Comparison of ENCODE assay signal across 9 mouse cellular contexts in genomic region chr8:120696401-120697153, GRCm38 (mm10). TPM values are rescaled to one million over a fixed set of nuclear protein-coding genes. Genes with fewer than 3 reads are reported as not detected.
DNase-seq lines count a peak whose midpoint lies in the region; ATAC-seq and TF ChIP-seq lines count a peak whose summit lies in the region.
"Had no signal": no experiment of that assay in that cellular context is flagged by ENCODE, and none has a peak within 500 bp of the region (broad histone marks: within the 10 kb centered on the region; RNA-seq: fewer than 3 reads in every experiment).

No protein-coding gene starts in this region.

- TF ChIP-seq POLR2A in brain, embryonic 14.5 days (IDR thresholded peaks at IDR 0.05; ENCODE audit: borderline replicate concordance, extremely low read depth, insufficient read depth, insufficient read length, poor library complexity, severe bottlenecking): no peak

- H3K36me3 ChIP-seq in kidney, embryonic 14.5 days (ENCODE audit: control insufficient read depth, insufficient read depth, low read length): no peaks in the 10 kb centered on the region
- no peaks in the 10 kb centered on the region for H3K36me3 ChIP-seq in heart, embryonic 16.5 days (ENCODE audit: control insufficient read depth, insufficient read depth)
- H3K36me3 ChIP-seq in neural tube, embryonic 15.5 days: no peaks in the 10 kb centered on the region
- H3K36me3 ChIP-seq: limb, embryonic 15.5 days had no signal

- DNase-seq in kidney, postnatal 25 days: no peak
- DNase-seq in brain, embryonic 14.5 days (ENCODE audit: low read depth): peak; percentile 50
- peak; percentile 52 for DNase-seq in retina, embryonic 14.5 days (ENCODE audit: low spot score)
- no peak for DNase-seq in spleen, adult 12 weeks (ENCODE audit: low spot score)
- DNase-seq in cerebellum, adult 8-10 months: no peak

- no peak overlapping the region for H3K4me3 ChIP-seq in kidney, embryonic 14.5 days (ENCODE audit: low read length)
- H3K4me3 ChIP-seq in heart, embryonic 16.5 days (ENCODE audit: low read length): no peak overlapping the region
- H3K4me3 ChIP-seq in neural tube, embryonic 15.5 days (replicated peaks): no peak overlapping the region
- H3K4me3 ChIP-seq: limb, embryonic 15.5 days had no signal

- no peak for TF ChIP-seq CTCF in brain, embryonic 14.5 days (IDR thresholded peaks at IDR 0.05; ENCODE audit: borderline replicate concordance, extremely low read depth, insufficient read depth, insufficient read length)

- no peak overlapping the region for H3K9ac ChIP-seq in kidney, embryonic 14.5 days (ENCODE audit: low read depth, low read length)
- no peak overlapping the region for H3K9ac ChIP-seq in heart, embryonic 16.5 days (ENCODE audit: low read length)
- no peak overlapping the region for H3K9ac ChIP-seq in neural tube, embryonic 15.5 days (replicated peaks)
- H3K9ac ChIP-seq: limb, embryonic 15.5 days had no signal

- no peaks in the 10 kb centered on the region for H3K27me3 ChIP-seq in kidney, embryonic 14.5 days (ENCODE audit: control insufficient read depth, insufficient read depth, low read length)
- no peaks in the 10 kb centered on the region; the same call in none of the 2 replicates for H3K27me3 ChIP-seq in heart, embryonic 16.5 days (ENCODE audit: control insufficient read depth, insufficient read depth, low read length)
- H3K27me3 ChIP-seq in neural tube, embryonic 15.5 days (replicated peaks): no peaks in the 10 kb centered on the region
- H3K27me3 ChIP-seq: limb, embryonic 15.5 days had no signal

- H3K27ac ChIP-seq in kidney, embryonic 14.5 days (ENCODE audit: low read depth, low read length): peak overlapping the region; percentile 42; the same call in 1 of the 2 replicates
- peak overlapping the region; percentile 65 for H3K27ac ChIP-seq in heart, embryonic 16.5 days (ENCODE audit: low read length)
- no peak overlapping the region for H3K27ac ChIP-seq in neural tube, embryonic 15.5 days (replicated peaks)
- H3K27ac ChIP-seq: limb, embryonic 15.5 days had no signal

- WGBS in kidney, embryonic 14.5 days: 27% methylated on average over 13 of the region's 13 CpGs
- 26% methylated on average over 13 of the region's 13 CpGs for WGBS in heart, embryonic 16.5 days
- WGBS in neural tube, embryonic 15.5 days: 60% methylated on average over 13 of the region's 13 CpGs

- peak; percentile 25; the same call in 1 of the 2 replicates for ATAC-seq in kidney, embryonic 14.5 days (ENCODE audit: low FRiP score, low TSS enrichment)
- peak; percentile 50 for ATAC-seq in heart, embryonic 16.5 days (replicated peaks; ENCODE audit: extremely low read depth, insufficient read depth, low FRiP score)
- ATAC-seq in neural tube, embryonic 15.5 days (ENCODE audit: low FRiP score): no peak

- H3K4me1 ChIP-seq in kidney, embryonic 14.5 days (ENCODE audit: control insufficient read depth, insufficient read depth, low read length): peaks cover 24% of the 10 kb centered on the region
- peaks cover 28% of the 10 kb centered on the region for H3K4me1 ChIP-seq in heart, embryonic 16.5 days (ENCODE audit: control insufficient read depth, insufficient read depth, low read length)
- H3K4me1 ChIP-seq in neural tube, embryonic 15.5 days: peaks cover 9% of the 10 kb centered on the region; the same call in 1 of the 2 replicates

- no peaks in the 10 kb centered on the region for H3K9me3 ChIP-seq in kidney, embryonic 14.5 days (ENCODE audit: control insufficient read depth, low read length)
- no peaks in the 10 kb centered on the region for H3K9me3 ChIP-seq in heart, embryonic 16.5 days (replicated peaks; ENCODE audit: control insufficient read depth, low read length)
- no peaks in the 10 kb centered on the region for H3K9me3 ChIP-seq in neural tube, embryonic 15.5 days (replicated peaks)
- H3K9me3 ChIP-seq: limb, embryonic 15.5 days had no signal

- H3K4me2 ChIP-seq in kidney, embryonic 14.5 days (replicated peaks; ENCODE audit: low read depth, low read length): no peak overlapping the region
- H3K4me2 ChIP-seq in heart, embryonic 16.5 days (ENCODE audit: low read depth, low read length): no peak overlapping the region
- H3K4me2 ChIP-seq in neural tube, embryonic 15.5 days: no peak overlapping the region
- H3K4me2 ChIP-seq: limb, embryonic 15.5 days had no signal

RNA-seq across cellular contexts. Expression of gene Emc8, which starts 28.2 kb away (rescaled TPM):
- polyA plus RNA-seq in kidney, embryonic 14.5 days (2014; fragmentation: Nextera tagmentation; extraction: Ambion mirVana): 297 and 328 TPM in 2 replicates
- polyA plus RNA-seq in brain, embryonic 14.5 days (2012; rRNA removed): 79.7 and 127 TPM in 2 replicates
- polyA plus RNA-seq in heart, embryonic 16.5 days (2015; fragmentation: Nextera tagmentation; extraction: Ambion mirVana): 164 and 168 TPM in 2 replicates
- polyA plus RNA-seq in neural tube, embryonic 15.5 days (2015; fragmentation: Nextera tagmentation; extraction: Ambion mirVana): 108 and 143 TPM in 2 replicates

RNA-seq across cellular contexts. Expression of gene Cox4i1, which starts 28.6 kb away (rescaled TPM):
- polyA plus RNA-seq in kidney, embryonic 14.5 days (2014; fragmentation: Nextera tagmentation; extraction: Ambion mirVana): 968 and 1,059 TPM in 2 replicates
- polyA plus RNA-seq in brain, embryonic 14.5 days (2012; rRNA removed): 976 and 987 TPM in 2 replicates
- polyA plus RNA-seq in heart, embryonic 16.5 days (2015; fragmentation: Nextera tagmentation; extraction: Ambion mirVana): 2,414 and 2,430 TPM in 2 replicates
- polyA plus RNA-seq in neural tube, embryonic 15.5 days (2015; fragmentation: Nextera tagmentation; extraction: Ambion mirVana): 1,232 and 1,334 TPM in 2 replicates

RNA-seq across cellular contexts. Expression of gene Gm27021, which starts 28.7 kb away (rescaled TPM):
- polyA plus RNA-seq in kidney, embryonic 14.5 days (2014; fragmentation: Nextera tagmentation; extraction: Ambion mirVana): 3.6 and 3.7 TPM in 2 replicates
- polyA plus RNA-seq in brain, embryonic 14.5 days (2012; rRNA removed): 3.1 and 3.3 TPM in 2 replicates
- 0.55 TPM in 1 of 2 replicates, not detected in the other for polyA plus RNA-seq in heart, embryonic 16.5 days (2015; fragmentation: Nextera tagmentation; extraction: Ambion mirVana)
- polyA plus RNA-seq in neural tube, embryonic 15.5 days (2015; fragmentation: Nextera tagmentation; extraction: Ambion mirVana): 3.3 and 5.2 TPM in 2 replicates

RNA-seq across cellular contexts. Expression of gene Irf8, which starts 39.6 kb away (rescaled TPM):
- 5.6 and 5.7 TPM in 2 replicates for polyA plus RNA-seq in kidney, embryonic 14.5 days (2014; fragmentation: Nextera tagmentation; extraction: Ambion mirVana)
- 1.4 and 1.7 TPM in 2 replicates for polyA plus RNA-seq in brain, embryonic 14.5 days (2012; rRNA removed)
- 19.3 and 22.5 TPM in 2 replicates for polyA plus RNA-seq in heart, embryonic 16.5 days (2015; fragmentation: Nextera tagmentation; extraction: Ambion mirVana)
- polyA plus RNA-seq in neural tube, embryonic 15.5 days (2015; fragmentation: Nextera tagmentation; extraction: Ambion mirVana): 4.9 and 18.4 TPM in 2 replicates

RNA-seq across cellular contexts. Expression of gene 1190005I06Rik, which starts 49.1 kb away (rescaled TPM):
- 2.0 and 2.6 TPM in 2 replicates for polyA plus RNA-seq in kidney, embryonic 14.5 days (2014; fragmentation: Nextera tagmentation; extraction: Ambion mirVana)
- polyA plus RNA-seq in brain, embryonic 14.5 days (2012; rRNA removed): 6.0 and 7.4 TPM in 2 replicates
- 4.7 and 5.6 TPM in 2 replicates for polyA plus RNA-seq in heart, embryonic 16.5 days (2015; fragmentation: Nextera tagmentation; extraction: Ambion mirVana)
- 12.8 and 13.5 TPM in 2 replicates for polyA plus RNA-seq in neural tube, embryonic 15.5 days (2015; fragmentation: Nextera tagmentation; extraction: Ambion mirVana)

Comparison
In these comparisons a context has a peak if more than half of its experiments do, and no peak if none do; other contexts are left out.
1. DNase-seq: peak in brain, embryonic 14.5 days (single experiment) and retina, embryonic 14.5 days (single experiment); none in kidney, postnatal 25 days (0 of 2), spleen, adult 12 weeks (single experiment) and cerebellum, adult 8-10 months (single experiment).